Mouse (Mus musculus) yolk sac, embryonic 10.5 days (tissue): ENCODE measurements around the gene Arid1a.
A peak's percentile ranks its signal among the peaks of the same experiment; 100 is the strongest.
"Not testable (repeated sequence)": the region's sequence is repeated elsewhere in the genome, so short reads cannot be mapped to it uniquely, and the experiment has no call there.

Experiments used
- DNase-seq: peaks from one replicate; pipeline ENCODE4 v3.0.0-alpha.2; 2017; ENCODE audit warnings: low spot score

Gene Arid1a

GRCm38 (mm10) chr4:133674331-133674695, 82.3 kb downstream of the Arid1a start:
- DNase-seq = no peak

- no peak for DNase-seq
Measured at GRCm38 (mm10) chr4:133673666-133674330, 82.8 kb downstream of the Arid1a start.

- peak; percentile 74 for DNase-seq
Measured at GRCm38 (mm10) chr4:133672845-133673647, 83.5 kb downstream of the Arid1a start.

GRCm38 (mm10) chr4:133671881-133672844, 84.4 kb downstream of the Arid1a start, which contains the start of gene Pigv:
Gene Pigv, minus strand, starts transcription at chr4:133672647.
- DNase-seq = peak; percentile 92

- peak; percentile 75 for DNase-seq
Measured at GRCm38 (mm10) chr4:133671184-133671880, 85.2 kb downstream of the Arid1a start.

- no peak for DNase-seq
Measured at GRCm38 (mm10) chr4:133669652-133670210, 86.8 kb downstream of the Arid1a start.

GRCm38 (mm10) chr4:133668537-133668936, 88.0 kb downstream of the Arid1a start:
- DNase-seq = no peak

GRCm38 (mm10) chr4:133666199-133666598, 90.4 kb downstream of the Arid1a start:
- no peak for DNase-seq

GRCm38 (mm10) chr4:133665118-133665517, 91.5 kb downstream of the Arid1a start:
- DNase-seq = no peak

- no peak for DNase-seq
Measured at GRCm38 (mm10) chr4:133662945-133663344, 93.6 kb downstream of the Arid1a start.

GRCm38 (mm10) chr4:133662421-133662820, 94.1 kb downstream of the Arid1a start:
- no peak for DNase-seq

GRCm38 (mm10) chr4:133660193-133661155, 96.1 kb downstream of the Arid1a start:
- no peak for DNase-seq

- peak; percentile 58 for DNase-seq
Measured at GRCm38 (mm10) chr4:133659497-133660192, 96.9 kb downstream of the Arid1a start.

- DNase-seq = no peak
Measured at GRCm38 (mm10) chr4:133658729-133659128, 97.8 kb downstream of the Arid1a start.

- no peak for DNase-seq
Measured at GRCm38 (mm10) chr4:133657829-133658458, 98.6 kb downstream of the Arid1a start.

GRCm38 (mm10) chr4:133656997-133657396, 99.6 kb downstream of the Arid1a start:
- DNase-seq = no peak

- no peak for DNase-seq
Measured at GRCm38 (mm10) chr4:133656294-133656693, 100.3 kb downstream of the Arid1a start.

GRCm38 (mm10) chr4:133654070-133654469, 102.5 kb downstream of the Arid1a start:
- not testable (repeated sequence) for DNase-seq

GRCm38 (mm10) chr4:133652746-133653145, 103.8 kb downstream of the Arid1a start:
- DNase-seq = no peak
